Mouse (Mus musculus): ENCODE data around the gene Ube2c.

DNA sequence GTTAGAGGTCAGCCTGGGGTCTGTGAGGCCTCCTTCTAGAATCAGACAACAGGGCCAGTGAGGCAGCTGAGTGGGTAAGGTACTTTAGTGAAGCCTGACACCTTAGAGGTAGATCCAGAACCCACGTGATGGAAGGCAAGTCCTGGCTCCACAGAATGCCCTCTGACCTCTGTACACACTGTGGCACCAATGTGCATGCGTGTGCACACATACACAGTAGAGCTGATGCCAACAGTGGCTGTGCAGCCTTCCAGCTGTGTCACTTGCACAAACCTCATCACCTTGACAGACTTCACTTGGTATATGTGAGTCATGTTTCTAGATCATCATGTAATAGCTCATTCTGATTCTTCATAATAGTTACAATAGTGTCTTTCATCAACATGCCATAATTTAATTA lies 17.2 kb upstream of the Ube2c start:
- no peak for TF ChIP-seq CTCF (IDR thresholded peaks at IDR 0.05; ENCODE audit: borderline replicate concordance, extremely low read depth, insufficient read depth, insufficient read length)
- no peak for TF ChIP-seq POLR2A (IDR thresholded peaks at IDR 0.05; ENCODE audit: borderline replicate concordance, extremely low read depth, insufficient read depth, insufficient read length, poor library complexity, severe bottlenecking)

Data from brain, embryonic 14.5 days (tissue).